Mouse (Mus musculus): ENCODE results near the gene Scn1a. TPM values are rescaled to one million over a fixed set of nuclear protein-coding genes. Genes with fewer than 3 reads are reported as not detected.

Scn1a gene
- 22.1 and 25.5 TPM in 2 replicates for polyA plus RNA-seq (2015; fragmentation: Nextera tagmentation; extraction: Ambion mirVana)

DNA sequence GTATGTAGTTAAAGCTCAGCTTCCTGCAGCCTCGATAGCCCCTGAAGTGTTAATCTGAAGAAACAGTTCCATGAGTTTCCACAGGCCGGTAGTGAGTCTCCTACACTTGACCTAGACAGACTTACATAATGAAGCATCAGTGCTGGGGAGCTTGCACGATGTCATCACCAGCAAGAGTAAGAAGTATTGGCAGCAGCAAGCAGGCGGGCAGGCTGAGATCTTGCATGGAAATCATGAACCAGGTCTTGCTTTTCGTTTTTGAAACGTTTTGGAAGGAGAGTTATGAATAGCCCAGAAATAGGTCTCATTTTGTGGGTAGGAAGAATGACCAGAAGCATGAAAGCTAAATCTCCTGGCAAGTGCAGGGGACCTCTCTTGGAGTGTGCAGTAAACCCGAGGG is at the start of gene Scn1a:
Gene Scn1a (minus strand): TSS at position 130 of the 400 bp plus-strand sequence.
- Histone ChIP-seq H3K36me3 (ENCODE audit: control insufficient read depth, insufficient read depth, low read length) (no peaks in the 10 kb centered on the region), H3K4me2 (ENCODE audit: low read length) (peak within 1 kb of the TSS; percentile 86), H3K27me3 (replicated peaks; ENCODE audit: control insufficient read depth, insufficient read depth, low read length) (no peaks in the 10 kb centered on the region), H3K27ac (ENCODE audit: low read depth, low read length) (peak within 1 kb of the TSS; percentile 48), H3K9ac (ENCODE audit: low read depth, low read length) (peak within 1 kb of the TSS; percentile 62), H3K9me3 (ENCODE audit: control insufficient read depth, low read length) (no peaks in the 10 kb centered on the region), H3K4me1 (ENCODE audit: control insufficient read depth, insufficient read depth, low read depth, low read length) (peaks cover 7% of the 10 kb centered on the region), H3K4me3 (ENCODE audit: low read length) (peak within 1 kb of the TSS; percentile 47)
- peak; percentile 64 for ATAC-seq
- 13% methylated on average over 7 of the region's 7 CpGs for WGBS

DNA sequence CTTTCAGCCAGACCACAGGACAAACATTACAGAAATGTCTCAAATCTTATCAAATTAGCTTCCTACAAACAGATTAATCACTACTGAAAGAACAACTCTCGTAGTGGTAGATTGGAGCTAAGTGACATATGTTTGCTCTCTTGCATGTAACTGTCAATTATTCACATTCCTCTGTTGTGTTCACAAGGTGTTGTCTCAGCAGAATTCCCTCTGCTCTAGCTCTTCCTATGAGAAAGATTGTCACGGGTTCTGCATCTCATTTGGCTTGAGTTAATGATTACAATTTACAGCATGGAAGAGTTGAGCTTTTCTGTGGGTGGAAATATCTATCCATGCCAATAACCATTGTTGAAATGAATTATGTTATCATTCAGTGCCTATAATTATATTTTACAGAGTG is 37.8 kb upstream of the Scn1a start:
- WGBS = 62% methylated on average over 2 of the region's 2 CpGs
- no peak overlapping the region for H3K27ac ChIP-seq (ENCODE audit: low read depth, low read length)
- H3K4me3 ChIP-seq (ENCODE audit: low read length) = no peak overlapping the region
- H3K9me3 ChIP-seq (ENCODE audit: control insufficient read depth, low read length) = no peaks in the 10 kb centered on the region
- no peaks in the 10 kb centered on the region for H3K4me1 ChIP-seq (ENCODE audit: control insufficient read depth, insufficient read depth, low read depth, low read length)
- no peaks in the 10 kb centered on the region for H3K27me3 ChIP-seq (replicated peaks; ENCODE audit: control insufficient read depth, insufficient read depth, low read length)
- no peak overlapping the region for H3K4me2 ChIP-seq (ENCODE audit: low read length)
- ATAC-seq = no peak
- H3K36me3 ChIP-seq (ENCODE audit: control insufficient read depth, insufficient read depth, low read length) = peaks cover 4% of the 10 kb centered on the region; the same call in 1 of the 2 replicates
- H3K9ac ChIP-seq (ENCODE audit: low read depth, low read length) = no peak overlapping the region

DNA sequence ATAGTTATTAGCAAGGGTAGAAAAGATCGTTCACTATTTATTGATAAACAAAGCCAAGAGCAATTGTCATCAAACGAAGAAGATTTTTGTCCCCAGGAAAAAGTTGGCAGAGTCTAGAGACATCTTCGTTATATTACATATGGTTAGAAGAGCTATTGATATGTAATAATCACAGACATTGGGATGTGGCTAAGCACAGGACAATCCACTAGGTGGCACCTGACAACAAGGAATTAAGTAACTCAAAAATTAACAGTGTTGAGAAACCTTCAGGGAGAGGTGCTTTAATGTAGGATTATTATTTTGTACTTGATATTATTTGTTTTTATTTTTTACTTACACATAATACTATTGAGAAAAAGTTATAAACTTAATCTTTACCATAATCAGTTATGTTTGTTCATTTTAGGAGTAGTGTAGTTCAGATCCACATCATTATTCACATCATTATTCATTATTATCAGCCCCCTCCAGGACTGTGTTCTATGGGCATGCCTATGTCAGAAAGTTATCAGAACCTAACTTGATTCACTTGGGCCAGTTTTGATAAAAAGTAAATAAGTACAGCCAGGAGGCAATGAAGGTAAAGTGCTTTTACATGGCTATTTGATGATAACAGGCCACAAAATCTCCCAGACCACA is 32.7 kb upstream of the Scn1a start:
- Histone ChIP-seq H3K4me3 (ENCODE audit: low read length) (no peak overlapping the region), H3K27me3 (replicated peaks; ENCODE audit: control insufficient read depth, insufficient read depth, low read length) (no peaks in the 10 kb centered on the region), H3K4me2 (ENCODE audit: low read length) (no peak overlapping the region), H3K9me3 (ENCODE audit: control insufficient read depth, low read length) (no peaks in the 10 kb centered on the region), H3K9ac (ENCODE audit: low read depth, low read length) (no peak overlapping the region), H3K4me1 (ENCODE audit: control insufficient read depth, insufficient read depth, low read depth, low read length) (no peaks in the 10 kb centered on the region), H3K36me3 (ENCODE audit: control insufficient read depth, insufficient read depth, low read length) (no peaks in the 10 kb centered on the region), H3K27ac (ENCODE audit: low read depth, low read length) (no peak overlapping the region)
- ATAC-seq = no peak
- 58% methylated on average over 3 of the region's 3 CpGs for WGBS

DNA sequence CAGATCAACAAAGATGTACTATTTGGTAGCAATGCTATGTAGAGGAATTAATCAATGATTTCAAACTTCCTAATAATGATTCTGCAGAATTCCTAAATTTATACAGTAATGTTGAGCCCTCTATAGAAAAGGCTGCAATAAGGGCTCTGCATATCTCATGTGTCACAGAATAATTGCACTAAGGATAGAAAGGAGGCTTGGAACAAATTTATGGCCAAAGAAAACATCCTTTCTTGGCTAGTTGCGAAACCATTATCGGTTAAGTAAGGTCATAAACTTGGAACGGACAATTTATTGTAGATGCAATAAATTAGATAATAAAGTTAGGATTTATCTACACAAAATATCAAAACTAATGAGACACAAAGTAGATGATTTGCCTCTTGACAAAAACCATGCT is 24.8 kb upstream of the Scn1a start:
- Histone ChIP-seq H3K9me3 (ENCODE audit: control insufficient read depth, low read length) (peaks cover 2% of the 10 kb centered on the region; the same call in 1 of the 2 replicates), H3K4me2 (ENCODE audit: low read length) (no peak overlapping the region), H3K27me3 (replicated peaks; ENCODE audit: control insufficient read depth, insufficient read depth, low read length) (no peaks in the 10 kb centered on the region), H3K4me1 (ENCODE audit: control insufficient read depth, insufficient read depth, low read depth, low read length) (no peaks in the 10 kb centered on the region), H3K27ac (ENCODE audit: low read depth, low read length) (no peak overlapping the region), H3K4me3 (ENCODE audit: low read length) (no peak overlapping the region), H3K9ac (ENCODE audit: low read depth, low read length) (no peak overlapping the region), H3K36me3 (ENCODE audit: control insufficient read depth, insufficient read depth, low read length) (no peaks in the 10 kb centered on the region)
- WGBS = 92% methylated on average over 3 of the region's 3 CpGs
- no peak for ATAC-seq

DNA sequence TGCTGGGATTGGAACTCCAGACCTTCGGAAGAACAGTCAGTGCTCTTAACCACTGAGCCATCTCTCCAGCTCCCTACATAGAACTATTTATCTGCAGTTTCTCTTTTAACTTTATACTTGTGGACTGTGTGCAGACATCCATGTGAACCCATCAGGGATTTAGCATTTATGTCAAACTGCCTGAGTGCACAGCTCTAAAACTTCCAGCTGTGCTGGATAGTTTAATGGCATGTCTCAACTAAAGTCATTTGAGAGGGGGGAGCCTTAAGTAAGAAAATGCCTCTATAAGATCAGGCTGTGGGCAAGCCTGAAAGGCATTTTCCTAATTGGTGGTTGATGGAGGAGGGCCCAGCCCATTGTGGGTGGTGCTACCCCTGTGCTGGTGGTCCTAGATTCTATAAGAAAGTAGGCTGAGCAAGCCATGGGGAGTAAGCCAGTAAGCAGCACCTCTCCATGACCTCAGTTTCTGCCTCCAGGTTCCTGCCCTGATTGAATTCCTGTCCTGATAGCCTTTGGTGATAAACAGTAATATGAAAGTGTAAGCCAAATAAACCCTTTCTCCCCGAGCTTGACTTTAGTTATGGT is 24.3 kb upstream of the Scn1a start:
- H3K4me3 ChIP-seq (ENCODE audit: low read length) = no peak overlapping the region
- no peaks in the 10 kb centered on the region for H3K27me3 ChIP-seq (replicated peaks; ENCODE audit: control insufficient read depth, insufficient read depth, low read length)
- H3K36me3 ChIP-seq (ENCODE audit: control insufficient read depth, insufficient read depth, low read length) = no peaks in the 10 kb centered on the region
- no peaks in the 10 kb centered on the region for H3K4me1 ChIP-seq (ENCODE audit: control insufficient read depth, insufficient read depth, low read depth, low read length)
- H3K9ac ChIP-seq (ENCODE audit: low read depth, low read length) = no peak overlapping the region
- H3K4me2 ChIP-seq (ENCODE audit: low read length) = no peak overlapping the region
- 90% methylated on average over 2 of the region's 2 CpGs for WGBS
- peaks cover 2% of the 10 kb centered on the region; the same call in 1 of the 2 replicates for H3K9me3 ChIP-seq (ENCODE audit: control insufficient read depth, low read length)
- H3K27ac ChIP-seq (ENCODE audit: low read depth, low read length) = no peak overlapping the region
- no peak for ATAC-seq

DNA sequence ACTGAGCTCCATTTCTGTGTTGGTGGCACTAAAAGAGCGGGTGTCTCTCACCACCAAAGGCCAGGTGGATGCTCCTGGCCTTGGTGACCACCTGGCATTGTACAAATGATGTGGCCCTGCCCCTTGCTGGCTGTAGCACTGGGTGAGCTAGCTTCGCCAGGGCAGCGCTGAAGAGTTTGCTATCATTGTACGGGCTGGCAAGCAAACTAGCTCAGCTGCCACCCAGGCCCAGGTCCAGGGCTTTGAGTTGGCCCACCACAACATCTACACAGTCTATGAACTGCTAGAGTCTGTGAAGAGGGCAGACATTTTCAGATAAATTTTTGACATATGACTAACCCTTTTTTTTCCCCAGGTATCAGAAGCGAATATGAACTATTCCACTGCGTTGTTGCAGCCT is 23.3 kb upstream of the Scn1a start:
- Histone ChIP-seq H3K9me3 (ENCODE audit: control insufficient read depth, low read length) (peaks cover 2% of the 10 kb centered on the region; the same call in 1 of the 2 replicates), H3K27me3 (replicated peaks; ENCODE audit: control insufficient read depth, insufficient read depth, low read length) (no peaks in the 10 kb centered on the region), H3K4me1 (ENCODE audit: control insufficient read depth, insufficient read depth, low read depth, low read length) (no peaks in the 10 kb centered on the region), H3K9ac (ENCODE audit: low read depth, low read length) (no peak overlapping the region), H3K27ac (ENCODE audit: low read depth, low read length) (no peak overlapping the region), H3K36me3 (ENCODE audit: control insufficient read depth, insufficient read depth, low read length) (no peaks in the 10 kb centered on the region), H3K4me3 (ENCODE audit: low read length) (no peak overlapping the region), H3K4me2 (ENCODE audit: low read length) (no peak overlapping the region)
- no peak for ATAC-seq
- WGBS = 90% methylated on average over 6 of the region's 6 CpGs

DNA sequence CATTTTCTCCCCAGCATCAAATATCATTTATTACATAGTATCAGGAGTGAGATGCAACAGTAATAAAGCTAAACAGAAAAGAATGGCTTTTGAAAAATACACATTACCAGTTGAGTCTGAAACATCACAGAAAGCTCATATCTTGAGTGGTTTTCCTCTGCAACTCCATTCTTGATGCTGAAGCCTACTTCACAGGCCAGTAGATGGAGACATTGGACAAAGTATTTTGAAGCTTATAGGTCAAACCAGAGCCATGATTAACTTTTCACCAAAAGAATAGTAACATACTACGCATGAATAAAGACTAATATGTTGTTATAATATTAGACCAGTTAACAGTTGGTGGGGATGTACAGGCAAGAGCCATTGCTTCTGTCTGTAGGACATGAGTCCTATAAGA is 21.8 kb upstream of the Scn1a start:
- Histone ChIP-seq H3K27ac (ENCODE audit: low read depth, low read length) (no peak overlapping the region), H3K4me1 (ENCODE audit: control insufficient read depth, insufficient read depth, low read depth, low read length) (no peaks in the 10 kb centered on the region), H3K4me2 (ENCODE audit: low read length) (no peak overlapping the region), H3K4me3 (ENCODE audit: low read length) (no peak overlapping the region), H3K27me3 (replicated peaks; ENCODE audit: control insufficient read depth, insufficient read depth, low read length) (no peaks in the 10 kb centered on the region), H3K9me3 (ENCODE audit: control insufficient read depth, low read length) (peaks cover 2% of the 10 kb centered on the region; the same call in 1 of the 2 replicates), H3K9ac (ENCODE audit: low read depth, low read length) (no peak overlapping the region), H3K36me3 (ENCODE audit: control insufficient read depth, insufficient read depth, low read length) (no peaks in the 10 kb centered on the region)
- no peak for ATAC-seq
- WGBS = 84% methylated on average over 1 of the region's 1 CpGs

DNA sequence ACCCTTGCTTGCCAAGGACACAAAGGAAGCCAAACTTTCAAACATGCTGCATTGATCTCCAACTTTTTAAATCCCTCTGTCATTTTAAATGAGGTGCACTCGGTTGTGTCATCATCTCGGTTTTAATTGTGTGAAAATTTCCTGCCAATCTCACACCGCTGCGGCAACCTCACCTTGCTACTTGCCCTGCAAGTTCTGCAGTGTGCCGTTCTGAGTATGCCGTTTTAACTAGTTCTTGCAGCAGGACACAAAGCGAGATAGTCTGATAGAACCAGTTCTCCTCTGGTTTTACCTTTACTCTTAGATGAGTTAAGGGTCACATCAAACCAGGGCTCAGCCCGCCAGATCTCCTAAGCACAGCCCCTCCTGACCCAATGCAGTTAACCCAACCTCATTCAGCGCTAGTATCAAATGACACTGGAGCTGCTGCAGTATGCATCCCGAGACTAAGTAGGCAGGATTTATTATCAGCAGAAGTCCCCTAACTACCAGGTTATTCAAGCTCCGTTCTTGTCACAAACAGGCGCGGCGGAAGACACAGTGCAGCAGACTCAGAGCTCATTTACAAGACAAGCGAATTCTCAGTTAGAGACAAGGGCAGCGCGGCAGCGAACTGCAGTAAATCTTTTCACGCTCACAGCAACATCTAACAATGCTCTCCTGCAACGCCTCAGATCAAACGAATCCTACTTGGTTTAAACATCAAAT is 722 bp downstream of the Scn1a start:
- H3K27me3 ChIP-seq (replicated peaks; ENCODE audit: control insufficient read depth, insufficient read depth, low read length) = no peaks in the 10 kb centered on the region
- peaks cover 7% of the 10 kb centered on the region for H3K4me1 ChIP-seq (ENCODE audit: control insufficient read depth, insufficient read depth, low read depth, low read length)
- 4% methylated on average over 21 of the region's 21 CpGs for WGBS
- peak overlapping the region; percentile 62 for H3K9ac ChIP-seq (ENCODE audit: low read depth, low read length)
- H3K4me2 ChIP-seq (ENCODE audit: low read length) = peak overlapping the region; percentile 86
- H3K36me3 ChIP-seq (ENCODE audit: control insufficient read depth, insufficient read depth, low read length) = no peaks in the 10 kb centered on the region
- no peaks in the 10 kb centered on the region for H3K9me3 ChIP-seq (ENCODE audit: control insufficient read depth, low read length)
- H3K27ac ChIP-seq (ENCODE audit: low read depth, low read length) = peak overlapping the region; percentile 48; the same call in 1 of the 2 replicates
- H3K4me3 ChIP-seq (ENCODE audit: low read length) = peak overlapping the region; percentile 47
- peak; percentile 71 for ATAC-seq

DNA sequence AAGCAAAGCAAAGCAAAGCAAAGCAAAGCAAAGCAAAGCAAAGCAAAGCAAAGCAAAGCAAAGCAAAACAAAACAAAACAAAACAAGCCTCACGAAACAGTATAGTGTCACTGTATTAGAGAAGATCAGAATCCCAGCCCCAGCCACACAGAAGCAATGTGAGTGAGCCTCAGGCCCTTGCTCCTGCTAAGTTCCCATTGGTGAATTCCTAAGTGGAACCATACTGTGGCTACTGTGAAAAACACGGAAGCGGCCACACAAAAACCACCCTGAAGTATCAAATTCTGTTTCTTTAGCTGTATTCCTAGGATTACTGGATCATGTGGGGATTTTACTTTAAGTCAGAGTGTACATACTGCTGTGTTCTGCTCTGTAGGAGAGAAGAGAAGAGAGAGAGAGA is 4.4 kb downstream of the Scn1a start:
- ATAC-seq = no peak
- WGBS = 63% methylated on average over 3 of the region's 3 CpGs

More for the DNA sequence above, 4.4 kb downstream of the Scn1a start:
- H3K27me3 ChIP-seq (replicated peaks; ENCODE audit: control insufficient read depth, insufficient read depth, low read length) = no peaks in the 10 kb centered on the region
- no peak overlapping the region for H3K9ac ChIP-seq (ENCODE audit: low read depth, low read length)
- no peak overlapping the region for H3K27ac ChIP-seq (ENCODE audit: low read depth, low read length)
- H3K4me3 ChIP-seq (ENCODE audit: low read length) = no peak overlapping the region
- H3K4me2 ChIP-seq (ENCODE audit: low read length) = no peak overlapping the region
- H3K36me3 ChIP-seq (ENCODE audit: control insufficient read depth, insufficient read depth, low read length) = no peaks in the 10 kb centered on the region
- H3K4me1 ChIP-seq (ENCODE audit: control insufficient read depth, insufficient read depth, low read depth, low read length) = peaks cover 7% of the 10 kb centered on the region
- no peaks in the 10 kb centered on the region for H3K9me3 ChIP-seq (ENCODE audit: control insufficient read depth, low read length)

All from hindbrain, embryonic 16.5 days (tissue).